ENCODE assay signal across 10 mouse cellular contexts in the genomic region with DNA sequence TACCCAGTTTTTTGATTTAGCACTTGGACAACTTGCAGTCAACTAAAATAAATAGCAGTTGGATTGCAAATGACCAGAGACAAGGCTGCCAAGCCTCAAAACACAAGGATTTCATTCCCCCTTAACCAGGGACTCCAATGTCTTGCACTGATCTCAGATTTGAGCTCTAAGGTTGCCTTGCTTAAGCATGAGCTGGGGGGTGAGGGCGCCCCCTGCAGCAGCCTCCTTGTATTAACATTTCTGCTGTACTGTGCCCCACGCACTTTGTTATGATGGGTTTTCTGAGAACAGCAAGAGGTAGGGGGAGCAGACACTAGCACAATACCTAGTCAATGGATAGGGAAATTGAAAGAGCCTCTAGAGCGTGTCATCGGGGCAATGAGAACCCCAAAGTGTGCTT.
A peak's percentile ranks its signal among the peaks of the same experiment; 100 is the strongest.
DNase-seq lines count a peak whose midpoint lies in the region; ATAC-seq and TF ChIP-seq lines count a peak whose summit lies in the region.
"Had no signal": no experiment of that assay in that cellular context is flagged by ENCODE, and none has a peak within 500 bp of the region (broad histone marks: within the 10 kb centered on the region; RNA-seq: fewer than 3 reads in every experiment).

No protein-coding gene starts in this region.

- no peak overlapping the region for H3K4me3 ChIP-seq in cerebellum, adult 2 months (replicated peaks; ENCODE audit: insufficient read depth, low read depth, low read length)
- H3K4me3 ChIP-seq in lung, embryonic 14.5 days (ENCODE audit: low read depth, low read length) = no peak overlapping the region
- H3K4me3 ChIP-seq in liver, embryonic 14.5 days (ENCODE audit: insufficient read depth in 1 of 2, low read depth in 2 of 2, low read length in 2 of 2) = no peak overlapping the region
- H3K4me3 ChIP-seq in midbrain, embryonic 11.5 days (ENCODE audit: low read depth, low read length) = no peak overlapping the region
- H3K4me3 ChIP-seq: erythroblast, embryonic 14.5 days; liver, embryonic 13.5 days had no signal

- DNase-seq in cerebellum, adult 2 months = peak in 1 of 2 experiments; percentile 9
- no peak for DNase-seq in cerebellum, adult 9-11 months
- peak; percentile 59 for DNase-seq in lung, embryonic 14.5 days
- DNase-seq in lung, postnatal 10 days = no peak
- peak; percentile 40 for DNase-seq in brain, embryonic 14.5 days (ENCODE audit: low read depth)
- DNase-seq in liver, embryonic 14.5 days (ENCODE audit: low read depth in 3 of 3, low spot score in 3 of 3) = no peak
- no peak for DNase-seq in urinary bladder, postnatal 25 days (ENCODE audit: low spot score)
- no peak for DNase-seq in midbrain, embryonic 11.5 days (ENCODE audit: low spot score, missing footprints)
- DNase-seq: liver, embryonic 13.5 days had no signal

- no peak for TF ChIP-seq POLR2A in cerebellum, adult 2 months (IDR thresholded peaks at IDR 0.05; ENCODE audit: borderline replicate concordance, insufficient read depth, low read length)
- no peak for TF ChIP-seq POLR2A in brain, embryonic 14.5 days (IDR thresholded peaks at IDR 0.05; ENCODE audit: borderline replicate concordance, extremely low read depth, insufficient read depth, insufficient read length, poor library complexity, severe bottlenecking)

- no peaks in the 10 kb centered on the region for H3K9me3 ChIP-seq in lung, embryonic 14.5 days (ENCODE audit: low read depth, low read length)
- no peaks in the 10 kb centered on the region for H3K9me3 ChIP-seq in liver, embryonic 14.5 days (ENCODE audit: control insufficient read depth, low read length)
- no peaks in the 10 kb centered on the region for H3K9me3 ChIP-seq in midbrain, embryonic 11.5 days (ENCODE audit: control insufficient read depth, low read length)
- H3K9me3 ChIP-seq: liver, embryonic 13.5 days had no signal

- H3K36me3 ChIP-seq in lung, embryonic 14.5 days (ENCODE audit: insufficient read depth) = no peaks in the 10 kb centered on the region
- no peaks in the 10 kb centered on the region for H3K36me3 ChIP-seq in liver, embryonic 14.5 days (replicated peaks; ENCODE audit: control insufficient read depth, insufficient read depth, low read depth)
- H3K36me3 ChIP-seq in midbrain, embryonic 11.5 days (ENCODE audit: control insufficient read depth, insufficient read depth, low read length) = no peaks in the 10 kb centered on the region
- H3K36me3 ChIP-seq: liver, embryonic 13.5 days had no signal

- WGBS in cerebellum, adult 2 months = 56% methylated on average over 4 of the region's 4 CpGs
- 43% methylated on average over 4 of the region's 4 CpGs for WGBS in lung, embryonic 14.5 days
- 43% methylated on average over 4 of the region's 4 CpGs for WGBS in liver, embryonic 14.5 days (ENCODE audit: insufficient replicate concordance)
- WGBS in midbrain, embryonic 11.5 days = 58% methylated on average over 4 of the region's 4 CpGs

- H3K4me2 ChIP-seq in lung, embryonic 14.5 days = no peak overlapping the region
- no peak overlapping the region for H3K4me2 ChIP-seq in liver, embryonic 14.5 days (ENCODE audit: low read depth)
- H3K4me2 ChIP-seq in midbrain, embryonic 11.5 days = no peak overlapping the region
- H3K4me2 ChIP-seq: liver, embryonic 13.5 days had no signal

- no peaks in the 10 kb centered on the region for H3K27me3 ChIP-seq in cerebellum, adult 2 months (ENCODE audit: control insufficient read depth, insufficient read depth, low read length)
- no peaks in the 10 kb centered on the region for H3K27me3 ChIP-seq in lung, embryonic 14.5 days (ENCODE audit: insufficient read depth, low read length)
- no peaks in the 10 kb centered on the region for H3K27me3 ChIP-seq in liver, embryonic 14.5 days (ENCODE audit: control insufficient read depth, insufficient read depth, low read length)
- no peaks in the 10 kb centered on the region for H3K27me3 ChIP-seq in midbrain, embryonic 11.5 days (ENCODE audit: control insufficient read depth, insufficient read depth, low read length)

- peak; percentile 31; the same call in 1 of the 2 replicates for TF ChIP-seq CTCF in cerebellum, adult 2 months (IDR thresholded peaks at IDR 0.05; ENCODE audit: borderline replicate concordance, insufficient read depth, low read depth, low read length)
- TF ChIP-seq CTCF in lung, embryonic 14.5 days (IDR thresholded peaks at IDR 0.05; ENCODE audit: low read depth) = peak; percentile 46
- peak; percentile 49; the same call in 1 of the 2 replicates for TF ChIP-seq CTCF in brain, embryonic 14.5 days (IDR thresholded peaks at IDR 0.05; ENCODE audit: borderline replicate concordance, extremely low read depth, insufficient read depth, insufficient read length)
- TF ChIP-seq CTCF in liver, embryonic 14.5 days (IDR thresholded peaks at IDR 0.05; ENCODE audit: low read depth) = peak; percentile 75

- H3K27ac ChIP-seq in cerebellum, adult 2 months (ENCODE audit: insufficient read depth, low read length) = no peak overlapping the region
- no peak overlapping the region for H3K27ac ChIP-seq in lung, embryonic 14.5 days (ENCODE audit: low read depth)
- no peak overlapping the region for H3K27ac ChIP-seq in liver, embryonic 14.5 days
- H3K27ac ChIP-seq in midbrain, embryonic 11.5 days (ENCODE audit: low read depth, low read length) = no peak overlapping the region
- H3K27ac ChIP-seq: liver, embryonic 13.5 days had no signal

- no peak for TF ChIP-seq EP300 in liver, embryonic 14.5 days (IDR thresholded peaks at IDR 0.05; ENCODE audit: low read depth)

- no peaks in the 10 kb centered on the region for H3K4me1 ChIP-seq in cerebellum, adult 2 months (ENCODE audit: control insufficient read depth, insufficient read depth, low read length)
- H3K4me1 ChIP-seq in lung, embryonic 14.5 days (ENCODE audit: insufficient read depth) = no peaks in the 10 kb centered on the region
- H3K4me1 ChIP-seq in liver, embryonic 14.5 days (replicated peaks; ENCODE audit: control insufficient read depth in 2 of 2, insufficient read depth in 2 of 2, low read length in 1 of 2) = no peaks in the 10 kb centered on the region; a peak in 1 of 4 replicates
- no peaks in the 10 kb centered on the region for H3K4me1 ChIP-seq in midbrain, embryonic 11.5 days (ENCODE audit: control insufficient read depth, insufficient read depth, low read length)
- H3K4me1 ChIP-seq: liver, embryonic 13.5 days had no signal

- ATAC-seq in lung, embryonic 14.5 days (ENCODE audit: insufficient read depth) = no peak
- no peak for ATAC-seq in liver, embryonic 14.5 days (ENCODE audit: insufficient read depth)
- no peak for ATAC-seq in midbrain, embryonic 11.5 days (ENCODE audit: low FRiP score)

- no peak overlapping the region for H3K9ac ChIP-seq in lung, embryonic 14.5 days
- H3K9ac ChIP-seq in liver, embryonic 14.5 days (replicated peaks) = no peak overlapping the region
- H3K9ac ChIP-seq in midbrain, embryonic 11.5 days (ENCODE audit: low read length) = no peak overlapping the region
- H3K9ac ChIP-seq: liver, embryonic 13.5 days had no signal

Comparison
In these comparisons a context has a peak if more than half of its experiments do, and no peak if none do; other contexts are left out.
1. DNase-seq: peak in lung, embryonic 14.5 days (single experiment) and brain, embryonic 14.5 days (single experiment); none in cerebellum, adult 9-11 months (single experiment), lung, postnatal 10 days (single experiment), liver, embryonic 14.5 days (0 of 3), urinary bladder, postnatal 25 days (single experiment) and midbrain, embryonic 11.5 days (single experiment).
2. Peak in every context shown above with its lines, with median percentiles within 50 percentile points of each other: CTCF ChIP-seq.